Mouse (Mus musculus): ENCODE data around the gene Dnah6. TPM values are rescaled to one million over a fixed set of nuclear protein-coding genes. Genes with fewer than 3 reads are reported as not detected.
A peak's percentile ranks its signal among the peaks of the same experiment; 100 is the strongest.

The Dnah6 gene
- total RNA-seq, 1 experiment from 2014 or later: under 0.01 TPM

- ATAC-seq (ENCODE audit: extremely low read depth, insufficient number of reproducible peaks, low FRiP score, poor library complexity, severe bottlenecking): no peak
Observed at GRCm38 (mm10) chr6:73175156-73175555, 46.3 kb downstream of the Dnah6 start.

GRCm38 (mm10) chr6:73167230-73167629, 54.2 kb downstream of the Dnah6 start:
- no peak for ATAC-seq (ENCODE audit: extremely low read depth, insufficient number of reproducible peaks, low FRiP score, poor library complexity, severe bottlenecking)

GRCm38 (mm10) chr6:73162958-73163357, 58.5 kb downstream of the Dnah6 start:
- no peak for ATAC-seq (ENCODE audit: extremely low read depth, insufficient number of reproducible peaks, low FRiP score, poor library complexity, severe bottlenecking)

GRCm38 (mm10) chr6:73161338-73161737, 60.1 kb downstream of the Dnah6 start:
- ATAC-seq (ENCODE audit: extremely low read depth, insufficient number of reproducible peaks, low FRiP score, poor library complexity, severe bottlenecking): no peak

GRCm38 (mm10) chr6:73155455-73155854, 66.0 kb downstream of the Dnah6 start:
- no peak for ATAC-seq (ENCODE audit: extremely low read depth, insufficient number of reproducible peaks, low FRiP score, poor library complexity, severe bottlenecking)

GRCm38 (mm10) chr6:73153675-73154074, 67.8 kb downstream of the Dnah6 start:
- peak; percentile 49 for ATAC-seq (ENCODE audit: extremely low read depth, insufficient number of reproducible peaks, low FRiP score, poor library complexity, severe bottlenecking)

- no peak for ATAC-seq (ENCODE audit: extremely low read depth, insufficient number of reproducible peaks, low FRiP score, poor library complexity, severe bottlenecking)
Observed at GRCm38 (mm10) chr6:73143403-73143802, 78.0 kb downstream of the Dnah6 start.

- ATAC-seq (ENCODE audit: extremely low read depth, insufficient number of reproducible peaks, low FRiP score, poor library complexity, severe bottlenecking): no peak
Observed at GRCm38 (mm10) chr6:73142776-73143175, 78.7 kb downstream of the Dnah6 start.

- ATAC-seq (ENCODE audit: extremely low read depth, insufficient number of reproducible peaks, low FRiP score, poor library complexity, severe bottlenecking): no peak
Observed at GRCm38 (mm10) chr6:73140836-73141235, 80.6 kb downstream of the Dnah6 start.

GRCm38 (mm10) chr6:73132784-73133183, 88.7 kb downstream of the Dnah6 start:
- no peak for ATAC-seq (ENCODE audit: extremely low read depth, insufficient number of reproducible peaks, low FRiP score, poor library complexity, severe bottlenecking)

- ATAC-seq (ENCODE audit: extremely low read depth, insufficient number of reproducible peaks, low FRiP score, poor library complexity, severe bottlenecking): no peak
Observed at GRCm38 (mm10) chr6:73127594-73127993, 93.9 kb downstream of the Dnah6 start.

GRCm38 (mm10) chr6:73120348-73120747, 101.1 kb downstream of the Dnah6 start:
- ATAC-seq (ENCODE audit: extremely low read depth, insufficient number of reproducible peaks, low FRiP score, poor library complexity, severe bottlenecking): no peak

GRCm38 (mm10) chr6:73113898-73114297, 107.6 kb downstream of the Dnah6 start:
- ATAC-seq (ENCODE audit: extremely low read depth, insufficient number of reproducible peaks, low FRiP score, poor library complexity, severe bottlenecking): no peak

GRCm38 (mm10) chr6:73113365-73113764, 108.1 kb downstream of the Dnah6 start:
- no peak for ATAC-seq (ENCODE audit: extremely low read depth, insufficient number of reproducible peaks, low FRiP score, poor library complexity, severe bottlenecking)

GRCm38 (mm10) chr6:73093133-73093532, 128.3 kb downstream of the Dnah6 start:
- ATAC-seq (ENCODE audit: extremely low read depth, insufficient number of reproducible peaks, low FRiP score, poor library complexity, severe bottlenecking): no peak

GRCm38 (mm10) chr6:73090836-73091235, 130.6 kb downstream of the Dnah6 start:
- no peak for ATAC-seq (ENCODE audit: extremely low read depth, insufficient number of reproducible peaks, low FRiP score, poor library complexity, severe bottlenecking)

GRCm38 (mm10) chr6:73082571-73082970, 138.9 kb downstream of the Dnah6 start:
- no peak for ATAC-seq (ENCODE audit: extremely low read depth, insufficient number of reproducible peaks, low FRiP score, poor library complexity, severe bottlenecking)

- no peak for ATAC-seq (ENCODE audit: extremely low read depth, insufficient number of reproducible peaks, low FRiP score, poor library complexity, severe bottlenecking)
Observed at GRCm38 (mm10) chr6:73072093-73072786, 149.2 kb downstream of the Dnah6 start.

- no peak for ATAC-seq (ENCODE audit: extremely low read depth, insufficient number of reproducible peaks, low FRiP score, poor library complexity, severe bottlenecking)
Observed at GRCm38 (mm10) chr6:73071214-73071613, 150.2 kb downstream of the Dnah6 start.

- ATAC-seq (ENCODE audit: extremely low read depth, insufficient number of reproducible peaks, low FRiP score, poor library complexity, severe bottlenecking): no peak
Observed at GRCm38 (mm10) chr6:73070663-73071062, 150.8 kb downstream of the Dnah6 start.

GRCm38 (mm10) chr6:73064551-73064950, 156.9 kb downstream of the Dnah6 start:
- ATAC-seq (ENCODE audit: extremely low read depth, insufficient number of reproducible peaks, low FRiP score, poor library complexity, severe bottlenecking): no peak

All from neutrophil, adult 5-6 weeks (primary cell).